Mouse (Mus musculus) kidney, adult 11 months (tissue): ENCODE measurements at regions not wholly inside any gene's neighbourhood (a gene's known extent, or its start where the extent isn't known, plus 50 kb on each side); places are given as distances from the start of the nearest gene placed in this dataset.

Experiments used
- DNase-seq: peaks from one replicate; pipeline ENCODE4 v3.0.0; 2022

GRCm38 (mm10) chr10:61034056-61034455, 55.1 kb upstream of the Pcbd1 start:
- DNase-seq: no peak

- peak; percentile 31 for DNase-seq
Measured at GRCm38 (mm10) chr10:61028598-61028997, 60.5 kb upstream of the Pcbd1 start.

- no peak for DNase-seq
Measured at GRCm38 (mm10) chr10:61027215-61027614, 61.9 kb upstream of the Pcbd1 start.

- no peak for DNase-seq
Measured at GRCm38 (mm10) chr10:61025061-61025460, 64.1 kb upstream of the Pcbd1 start.

- peak; percentile 26 for DNase-seq
Measured at GRCm38 (mm10) chr10:61024166-61024565, 65.0 kb upstream of the Pcbd1 start.

- no peak for DNase-seq
Measured at GRCm38 (mm10) chr10:61023431-61023830, 65.7 kb upstream of the Pcbd1 start.

- DNase-seq: no peak
Measured at GRCm38 (mm10) chr10:61019566-61019965, 69.6 kb upstream of the Pcbd1 start.

GRCm38 (mm10) chr10:61012199-61012695, 76.9 kb upstream of the Pcbd1 start:
- no peak for DNase-seq

- no peak for DNase-seq
Measured at GRCm38 (mm10) chr10:61010697-61011096, 78.4 kb upstream of the Pcbd1 start.

- no peak for DNase-seq
Measured at GRCm38 (mm10) chr10:61007403-61007802, 81.7 kb upstream of the Pcbd1 start.

GRCm38 (mm10) chr10:61001745-61002160, 87.4 kb upstream of the Pcbd1 start:
- DNase-seq: no peak

- DNase-seq: no peak
Measured at GRCm38 (mm10) chr10:60997393-60997792, 91.7 kb upstream of the Pcbd1 start.

GRCm38 (mm10) chr10:60995908-60996640, 93.1 kb upstream of the Pcbd1 start:
- DNase-seq: no peak

GRCm38 (mm10) chr10:60985109-60985576, 104.0 kb upstream of the Pcbd1 start:
- peak; percentile 6 for DNase-seq

- DNase-seq: no peak
Measured at GRCm38 (mm10) chr10:60981770-60982169, 107.4 kb upstream of the Pcbd1 start.

GRCm38 (mm10) chr10:60973615-60974014, 115.5 kb upstream of the Pcbd1 start:
- no peak for DNase-seq

GRCm38 (mm10) chr10:60964843-60965242, 124.3 kb upstream of the Pcbd1 start:
- DNase-seq: no peak

- peak; percentile 10 for DNase-seq
Measured at GRCm38 (mm10) chr10:60957820-60958233, 126.4 kb upstream of the Unc5b start.

- no peak for DNase-seq
Measured at GRCm38 (mm10) chr10:60955467-60955866, 124.1 kb upstream of the Unc5b start.

- no peak for DNase-seq
Measured at GRCm38 (mm10) chr10:60952495-60952894, 121.1 kb upstream of the Unc5b start.

GRCm38 (mm10) chr10:60948983-60949677, 117.7 kb upstream of the Unc5b start:
- DNase-seq: peak; percentile 24

GRCm38 (mm10) chr10:60943074-60943473, 111.7 kb upstream of the Unc5b start:
- no peak for DNase-seq

- DNase-seq: no peak
Measured at GRCm38 (mm10) chr10:60938749-60939148, 107.4 kb upstream of the Unc5b start.

GRCm38 (mm10) chr10:60937517-60937866, 106.1 kb upstream of the Unc5b start:
- no peak for DNase-seq
